Comparison of ENCODE assay signal across 23 mouse cellular contexts in the genomic region with DNA sequence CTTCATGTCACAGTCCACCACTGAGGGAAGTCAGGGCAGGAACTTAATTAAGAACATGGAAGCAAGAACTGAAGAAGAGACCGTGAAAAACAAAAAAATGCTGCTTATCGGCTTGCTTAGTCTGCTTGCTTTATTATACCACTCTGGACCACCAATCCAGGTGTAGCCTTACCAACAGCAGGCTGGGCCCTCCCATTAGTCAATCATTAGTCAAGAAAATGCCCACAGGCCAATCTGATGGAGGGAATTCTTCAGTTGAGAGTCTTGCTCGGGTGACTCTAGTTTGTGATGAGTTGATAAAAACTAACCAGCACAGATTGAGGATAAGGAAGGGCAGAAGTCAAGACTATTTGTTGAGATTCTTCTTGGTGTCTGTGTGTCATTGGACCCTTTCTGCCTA. TPM values are rescaled to one million over a fixed set of nuclear protein-coding genes. Genes with fewer than 3 reads are reported as not detected.
A peak's percentile ranks its signal among the peaks of the same experiment; 100 is the strongest.
DNase-seq lines count a peak whose midpoint lies in the region; ATAC-seq and TF ChIP-seq lines count a peak whose summit lies in the region.
"Had no signal": no experiment of that assay in that cellular context is flagged by ENCODE, and none has a peak within 500 bp of the region (broad histone marks: within the 10 kb centered on the region; RNA-seq: fewer than 3 reads in every experiment).

No protein-coding gene starts in this region.

- H3K4me1 ChIP-seq in kidney, adult 2 months (ENCODE audit: control insufficient read depth, insufficient read depth, low read length) = peaks cover 5% of the 10 kb centered on the region; the same call in 1 of the 2 replicates
- no peaks in the 10 kb centered on the region for H3K4me1 ChIP-seq in kidney, postnatal 0 days (replicated peaks; ENCODE audit: insufficient read depth, low read length)
- no peaks in the 10 kb centered on the region for H3K4me1 ChIP-seq in hindbrain, embryonic 11.5 days (replicated peaks; ENCODE audit: control insufficient read depth, insufficient read depth, low read length)
- no peaks in the 10 kb centered on the region for H3K4me1 ChIP-seq in hindbrain, embryonic 12.5 days
- H3K4me1 ChIP-seq in midbrain, embryonic 13.5 days (replicated peaks) = no peaks in the 10 kb centered on the region
- H3K4me1 ChIP-seq: embryonic facial prominence, embryonic 15.5 days; forebrain, embryonic 15.5 days; hindbrain, embryonic 10.5 days had no signal

- no peaks in the 10 kb centered on the region for H3K9me3 ChIP-seq in kidney, postnatal 0 days (replicated peaks; ENCODE audit: low read length)
- no peaks in the 10 kb centered on the region for H3K9me3 ChIP-seq in hindbrain, embryonic 11.5 days (ENCODE audit: control insufficient read depth, low read length)
- no peaks in the 10 kb centered on the region for H3K9me3 ChIP-seq in hindbrain, embryonic 12.5 days (replicated peaks)
- no peaks in the 10 kb centered on the region for H3K9me3 ChIP-seq in midbrain, embryonic 13.5 days
- H3K9me3 ChIP-seq: embryonic facial prominence, embryonic 15.5 days; forebrain, embryonic 15.5 days; hindbrain, embryonic 10.5 days had no signal

- no peak overlapping the region for H3K9ac ChIP-seq in kidney, postnatal 0 days (ENCODE audit: low read depth, low read length)
- no peak overlapping the region for H3K9ac ChIP-seq in hindbrain, embryonic 11.5 days (ENCODE audit: low read depth, low read length)
- H3K9ac ChIP-seq in hindbrain, embryonic 12.5 days = no peak overlapping the region
- H3K9ac ChIP-seq in midbrain, embryonic 13.5 days (replicated peaks) = no peak overlapping the region
- H3K9ac ChIP-seq: embryonic facial prominence, embryonic 15.5 days; forebrain, embryonic 15.5 days had no signal

- no peak for TF ChIP-seq POLR2A in kidney, adult 2 months (IDR thresholded peaks at IDR 0.05; ENCODE audit: low read depth, low read length)

- H3K4me3 ChIP-seq in kidney, adult 2 months (ENCODE audit: insufficient read depth, low read depth, low read length) = no peak overlapping the region
- no peak overlapping the region for H3K4me3 ChIP-seq in kidney, postnatal 0 days (replicated peaks; ENCODE audit: low read depth, low read length)
- no peak overlapping the region for H3K4me3 ChIP-seq in hindbrain, embryonic 11.5 days (ENCODE audit: low read depth, low read length)
- no peak overlapping the region for H3K4me3 ChIP-seq in hindbrain, embryonic 12.5 days
- H3K4me3 ChIP-seq in midbrain, embryonic 13.5 days (replicated peaks) = no peak overlapping the region
- H3K4me3 ChIP-seq: embryonic facial prominence, embryonic 15.5 days; forebrain, embryonic 15.5 days; heart, adult 2 months; hindbrain, embryonic 10.5 days had no signal

- no peak overlapping the region for H3K27ac ChIP-seq in kidney, adult 2 months (ENCODE audit: insufficient read depth, low read depth, low read length)
- H3K27ac ChIP-seq in kidney, postnatal 0 days = no peak overlapping the region
- no peak overlapping the region for H3K27ac ChIP-seq in hindbrain, embryonic 11.5 days (ENCODE audit: low read depth, low read length)
- no peak overlapping the region for H3K27ac ChIP-seq in hindbrain, embryonic 12.5 days
- H3K27ac ChIP-seq in midbrain, embryonic 13.5 days = no peak overlapping the region
- H3K27ac ChIP-seq: embryonic facial prominence, embryonic 15.5 days; forebrain, embryonic 15.5 days; heart, adult 2 months; hindbrain, embryonic 10.5 days had no signal

- WGBS in kidney, adult 2 months = 41% methylated on average over 3 of the region's 3 CpGs
- 70% methylated on average over 3 of the region's 3 CpGs for WGBS in kidney, postnatal 0 days
- 92% methylated on average over 3 of the region's 3 CpGs for WGBS in hindbrain, embryonic 11.5 days
- 91% methylated on average over 3 of the region's 3 CpGs for WGBS in hindbrain, embryonic 12.5 days
- WGBS in midbrain, embryonic 13.5 days = 91% methylated on average over 3 of the region's 3 CpGs

- peak; percentile 65 for DNase-seq in kidney, adult 2 months
- no peak for DNase-seq in kidney, postnatal 10 days
- DNase-seq in kidney, adult 9 months = peak; percentile 66
- DNase-seq in kidney, postnatal 0 days (ENCODE audit: low spot score) = no peak
- peak; percentile 34 to 51 for DNase-seq in kidney, postnatal 4 days
- DNase-seq in hindbrain, embryonic 11.5 days (ENCODE audit: low spot score) = no peak
- DNase-seq: adrenal gland, adult 2 months; adrenal gland, postnatal 25 days; cerebellum, adult 2 months; cerebellum, postnatal 10 days; embryo, embryonic 11 days; gastrocnemius, postnatal 10 days; heart, adult 2 months had no signal

- no peaks in the 10 kb centered on the region for H3K27me3 ChIP-seq in kidney, adult 2 months (replicated peaks; ENCODE audit: control insufficient read depth, insufficient read depth, low read length)
- no peaks in the 10 kb centered on the region for H3K27me3 ChIP-seq in kidney, postnatal 0 days (ENCODE audit: insufficient read depth, low read length)
- no peaks in the 10 kb centered on the region for H3K27me3 ChIP-seq in hindbrain, embryonic 11.5 days (ENCODE audit: control insufficient read depth, insufficient read depth, low read length)
- H3K27me3 ChIP-seq in hindbrain, embryonic 12.5 days = no peaks in the 10 kb centered on the region
- H3K27me3 ChIP-seq in midbrain, embryonic 13.5 days = no peaks in the 10 kb centered on the region
- H3K27me3 ChIP-seq: CH12.LX; embryonic facial prominence, embryonic 15.5 days; forebrain, embryonic 15.5 days; Patski had no signal

- ATAC-seq in kidney, postnatal 0 days (replicated peaks; ENCODE audit: low FRiP score, low read depth) = 0 out of 2 replicates have a peak, but pooled peaks have one; percentile 29
- no peak for ATAC-seq in hindbrain, embryonic 11.5 days (ENCODE audit: low FRiP score)
- ATAC-seq in hindbrain, embryonic 12.5 days (ENCODE audit: low FRiP score) = no peak
- no peak for ATAC-seq in midbrain, embryonic 13.5 days
- ATAC-seq: activated CD4-positive, CD25-positive, alpha-beta regulatory T cell, adult 4 months; forebrain, embryonic 15.5 days; hindbrain, embryonic 16.5 days; Patski had no signal

- H3K4me2 ChIP-seq in kidney, postnatal 0 days (ENCODE audit: low read length) = no peak overlapping the region
- H3K4me2 ChIP-seq in hindbrain, embryonic 11.5 days (replicated peaks; ENCODE audit: low read depth, low read length) = no peak overlapping the region
- H3K4me2 ChIP-seq in hindbrain, embryonic 12.5 days (replicated peaks) = no peak overlapping the region
- no peak overlapping the region for H3K4me2 ChIP-seq in midbrain, embryonic 13.5 days (replicated peaks)
- H3K4me2 ChIP-seq: embryonic facial prominence, embryonic 15.5 days; forebrain, embryonic 15.5 days; heart, embryonic 11.5 days had no signal

- H3K36me3 ChIP-seq in kidney, adult 2 months (ENCODE audit: control insufficient read depth, insufficient read depth, low read length) = peaks cover 2% of the 10 kb centered on the region
- no peaks in the 10 kb centered on the region for H3K36me3 ChIP-seq in kidney, postnatal 0 days (ENCODE audit: insufficient read depth, low read length)
- no peaks in the 10 kb centered on the region for H3K36me3 ChIP-seq in hindbrain, embryonic 11.5 days (ENCODE audit: control insufficient read depth, insufficient read depth, low read length)
- no peaks in the 10 kb centered on the region for H3K36me3 ChIP-seq in hindbrain, embryonic 12.5 days
- no peaks in the 10 kb centered on the region; the same call in 1 of the 2 replicates for H3K36me3 ChIP-seq in midbrain, embryonic 13.5 days
- H3K36me3 ChIP-seq: embryonic facial prominence, embryonic 15.5 days; forebrain, embryonic 15.5 days; hindbrain, embryonic 10.5 days had no signal

- no peak for TF ChIP-seq CTCF in kidney, adult 2 months (conservative IDR thresholded peaks at IDR 0.05; ENCODE audit: insufficient read depth, insufficient read length, low read depth, low read length)
- no peak for TF ChIP-seq CTCF in kidney, postnatal 0 days (IDR thresholded peaks at IDR 0.05; ENCODE audit: low read depth)

RNA-seq across cellular contexts. Expression of a gene that starts 40.2 kb away (rescaled TPM):
- polyA plus RNA-seq in kidney, adult 2 months (2012; rRNA removed) = 1.3 and 1.7 TPM in 2 replicates
- 5.7 and 6.2 TPM in 2 replicates for polyA plus RNA-seq in kidney, postnatal 0 days (2015; fragmentation: Nextera tagmentation; extraction: Ambion mirVana)
- polyA plus RNA-seq in hindbrain, embryonic 11.5 days (2014; fragmentation: Nextera tagmentation; extraction: Ambion mirVana) = 6.4 and 6.5 TPM in 2 replicates
- polyA plus RNA-seq in hindbrain, embryonic 12.5 days (2016; fragmentation: Nextera tagmentation; extraction: Ambion mirVana) = 6.5 and 6.7 TPM in 2 replicates
- 7.2 and 7.5 TPM in 2 replicates for polyA plus RNA-seq in midbrain, embryonic 13.5 days (2015; fragmentation: Nextera tagmentation; extraction: Ambion mirVana)

Comparison
In these comparisons a context has a peak if more than half of its experiments do, and no peak if none do; other contexts are left out.
1. DNase-seq: peak in kidney, adult 2 months (single experiment), kidney, adult 9 months (single experiment) and kidney, postnatal 4 days (2 of 2); none in kidney, postnatal 10 days (single experiment), kidney, postnatal 0 days (single experiment) and hindbrain, embryonic 11.5 days (single experiment).